Mouse (Mus musculus) midbrain, embryonic 11.5 days (tissue): ENCODE measurements around the gene Eloa. TPM values are rescaled to one million over a fixed set of nuclear protein-coding genes. Genes with fewer than 3 reads are reported as not detected.

ENCODE experiments used
- ATAC-seq: fragments of 200-750 bp; cut with Nextera tagmentation; 2 replicates; pipeline ENCODE4 v1.8.0; 2017; ENCODE audit warnings: moderate TSS enrichment, moderate library complexity; ENCODE audit not compliant: low FRiP score
- DNase-seq: peaks from one replicate; pipeline ENCODE4 v3.0.0; 2015; ENCODE audit warnings: low spot score; ENCODE audit errors: missing footprints
- H3K27ac ChIP-seq: fragments of 300-500 bp; sonication (generic); 2 replicates; pipeline ENCODE4 v1.5.1; 2014; ENCODE audit warnings: low read depth, low read length
- H3K27me3 ChIP-seq: fragments of 300-500 bp; sonication (generic); 2 replicates; pipeline ENCODE4 v1.6.1; 2014; ENCODE audit warnings: mild to moderate bottlenecking, low read length, moderate library complexity, mixed read lengths; ENCODE audit not compliant: control insufficient read depth, insufficient read depth
- H3K36me3 ChIP-seq: fragments of 300-500 bp; sonication (generic); 2 replicates; pipeline ENCODE4 v1.6.1; 2014; ENCODE audit warnings: mild to moderate bottlenecking, low read length, moderate library complexity, mixed read lengths; ENCODE audit not compliant: control insufficient read depth, insufficient read depth
- H3K4me1 ChIP-seq: fragments of 300-500 bp; sonication (generic); 2 replicates; pipeline ENCODE4 v1.6.1; 2014; ENCODE audit warnings: low read length; ENCODE audit not compliant: control insufficient read depth, insufficient read depth
- H3K4me2 ChIP-seq: fragments of 300-500 bp; sonication (generic); 2 replicates; pipeline ENCODE4 v1.6.1; 2014; ENCODE audit warnings: mild to moderate bottlenecking, moderate library complexity
- H3K4me3 ChIP-seq: fragments of 300-500 bp; sonication (generic); 2 replicates; pipeline ENCODE4 v1.5.1; 2014; ENCODE audit warnings: low read depth, low read length
- H3K9ac ChIP-seq: fragments of 300-500 bp; sonication (generic); 2 replicates; pipeline ENCODE4 v1.6.1; 2014; ENCODE audit warnings: low read length
- H3K9me3 ChIP-seq: fragments of 300-500 bp; sonication (generic); 2 replicates; pipeline ENCODE4 v1.6.1; 2016; ENCODE audit warnings: low read length; ENCODE audit not compliant: control insufficient read depth
- WGBS: fragments of 180-500 bp; shearing (Covaris S2); extraction: QIAGEN DNeasy Blood & Tissue Kit; methylation state at CpG from one replicate; pipeline ENCODE4 v1.1.7; 2014; 5-methylcytosine and 5-hydroxymethylcytosine counted together
- polyA plus RNA-seq: library from polyadenylated mRNA; unstranded; fragments of >200 nt; fragmentation: Nextera tagmentation; extraction: Ambion mirVana; gene quantifications from 2 replicates; pipeline ENCODE4 v1.2.1, GENCODE M21; 2014

Gene Eloa
- polyA plus RNA-seq, 1 experiment from 2014 or later, result 42.8 TPM

DNA sequence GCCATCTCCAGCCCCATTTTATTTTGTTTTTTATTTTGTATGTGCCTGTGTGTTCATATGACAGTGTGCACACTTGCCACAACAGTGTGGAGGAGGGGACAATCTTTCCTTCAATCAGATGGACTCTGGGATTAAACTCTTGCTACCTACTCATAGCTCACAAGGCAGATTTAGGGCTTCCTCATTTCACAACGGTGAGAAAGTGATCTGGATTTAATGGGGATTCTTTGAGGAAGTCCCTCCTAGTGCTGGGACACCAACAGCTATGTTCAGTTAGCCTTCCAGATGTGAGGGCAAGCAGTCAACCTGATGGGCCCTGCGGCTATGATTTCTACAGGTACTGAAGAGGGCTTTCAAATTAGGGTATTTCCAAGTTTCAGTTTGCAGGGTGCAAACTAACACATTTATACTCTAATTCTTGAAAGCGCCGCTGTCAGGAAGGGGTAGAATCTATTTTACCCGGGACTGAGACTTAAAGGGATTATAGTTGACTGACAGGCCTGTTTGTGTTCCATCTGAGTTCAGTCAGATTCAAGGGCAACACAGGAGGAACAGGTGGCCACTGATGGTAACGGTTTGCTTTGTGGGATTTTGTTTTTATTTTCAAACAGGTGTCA is 22.3 kb upstream of the Eloa start:
- H3K4me3 ChIP-seq, result no peak overlapping the region
- no peaks in the 10 kb centered on the region for H3K9me3 ChIP-seq
- peaks cover 11% of the 10 kb centered on the region for H3K36me3 ChIP-seq
- H3K27ac ChIP-seq, result peak overlapping the region; percentile 3; the same call in 1 of the 2 replicates
- no peaks in the 10 kb centered on the region; the same call in none of the 2 replicates for H3K4me1 ChIP-seq
- WGBS, result 68% methylated on average over 6 of the region's 6 CpGs
- H3K4me2 ChIP-seq, result no peak overlapping the region
- DNase-seq, result peak; percentile 75
- no peak for ATAC-seq
- no peak overlapping the region for H3K9ac ChIP-seq
- H3K27me3 ChIP-seq, result no peaks in the 10 kb centered on the region

DNA sequence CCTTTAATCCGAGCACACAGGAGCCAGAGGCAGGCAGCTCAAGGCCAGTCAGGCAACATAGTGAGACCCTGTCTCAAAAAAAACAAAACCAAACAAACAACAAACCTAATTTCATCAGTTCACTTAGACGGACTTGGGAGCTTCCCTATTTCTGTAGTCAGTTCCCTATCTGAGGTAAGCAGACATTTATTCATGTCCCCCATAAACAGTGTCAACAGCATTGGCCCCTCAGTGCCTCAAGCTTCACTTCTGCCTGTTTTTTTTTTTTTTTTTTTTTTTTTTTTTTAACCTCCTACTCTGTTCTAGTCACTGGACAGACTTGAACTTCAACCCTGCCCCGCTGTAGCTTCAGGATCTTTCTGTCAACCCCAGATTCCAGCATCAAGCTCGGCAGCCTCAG is 13.5 kb upstream of the Eloa start:
- Histone ChIP-seq H3K27me3 (no peaks in the 10 kb centered on the region), H3K4me3 (no peak overlapping the region), H3K4me2 (no peak overlapping the region), H3K27ac (no peak overlapping the region), H3K4me1 (peaks cover 13% of the 10 kb centered on the region), H3K9me3 (no peaks in the 10 kb centered on the region), H3K9ac (no peak overlapping the region), H3K36me3 (no peaks in the 10 kb centered on the region)
- 61% methylated on average over 4 of the region's 4 CpGs for WGBS
- DNase-seq (peak; percentile 67), ATAC-seq (no peak)

- Histone ChIP-seq H3K27me3 (no peaks in the 10 kb centered on the region), H3K4me3 (no peak overlapping the region), H3K27ac (no peak overlapping the region), H3K4me1 (peaks cover 13% of the 10 kb centered on the region), H3K9ac (no peak overlapping the region), H3K4me2 (no peak overlapping the region), H3K36me3 (no peaks in the 10 kb centered on the region), H3K9me3 (no peaks in the 10 kb centered on the region)
- WGBS, result 76% methylated on average over 1 of the region's 1 CpGs
- ATAC-seq, result no peak
- DNase-seq, result peak; percentile 49
Observed at GRCm38 (mm10) chr4:136033231-136033630, 11.7 kb upstream of the Eloa start.

DNA sequence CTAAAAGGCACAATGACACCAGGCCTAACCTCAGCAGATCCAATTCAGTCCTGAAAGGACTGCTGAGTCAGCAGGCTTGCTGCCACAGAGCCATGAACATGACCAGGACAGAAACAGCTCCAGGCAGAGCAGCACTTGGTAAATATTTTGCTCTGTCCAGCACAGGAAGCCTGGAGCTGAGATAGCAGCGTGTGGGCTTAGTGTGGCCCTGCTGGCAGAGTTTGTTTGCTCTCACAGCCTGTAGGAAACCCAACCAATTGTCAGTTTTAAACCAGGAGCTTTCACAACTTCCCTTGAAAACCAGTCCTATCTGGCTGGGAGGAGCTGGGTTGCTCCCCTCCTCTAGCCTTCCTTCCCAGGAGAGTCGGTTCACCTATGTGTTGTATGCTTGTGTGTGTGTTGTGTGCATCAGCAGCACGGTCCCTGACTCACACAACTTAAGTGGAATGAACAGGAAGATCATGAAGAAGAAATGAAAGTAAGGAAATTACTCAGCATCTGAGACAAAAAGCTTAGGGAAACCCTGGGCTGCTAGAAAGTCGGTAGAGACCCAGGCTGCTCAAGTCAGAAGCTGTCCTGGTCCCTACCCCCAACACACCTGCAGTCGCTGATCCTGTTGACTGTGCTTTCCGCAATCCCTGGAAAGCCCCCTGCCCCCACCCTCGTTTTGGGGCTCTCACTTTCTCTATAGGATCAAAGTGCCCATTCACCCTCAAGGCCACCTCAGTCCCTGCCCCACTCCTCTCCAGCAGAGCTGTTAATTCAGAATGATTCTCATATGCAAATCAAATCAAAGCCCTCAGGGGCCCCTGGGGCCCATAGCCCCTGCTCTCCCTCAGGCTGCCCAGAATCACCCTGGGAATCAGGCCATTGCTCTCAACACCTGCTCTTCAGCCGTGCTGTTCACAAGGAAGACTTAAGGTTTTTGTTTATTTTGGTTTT is 9.7 kb upstream of the Eloa start:
- 5% methylated on average over 8 of the region's 8 CpGs for WGBS
- peak; percentile 68 for ATAC-seq
- peaks cover 13% of the 10 kb centered on the region for H3K4me1 ChIP-seq
- no peak overlapping the region for H3K4me3 ChIP-seq
- no peaks in the 10 kb centered on the region for H3K9me3 ChIP-seq
- no peaks in the 10 kb centered on the region for H3K27me3 ChIP-seq
- H3K36me3 ChIP-seq, result no peaks in the 10 kb centered on the region
- peak overlapping the region; percentile 55; the same call in 1 of the 2 replicates for H3K27ac ChIP-seq
- H3K9ac ChIP-seq, result 0 out of 2 replicates have a peak overlapping the region, but pooled peaks have one; percentile 1
- DNase-seq, result peak; percentile 88
- no peak overlapping the region for H3K4me2 ChIP-seq

DNA sequence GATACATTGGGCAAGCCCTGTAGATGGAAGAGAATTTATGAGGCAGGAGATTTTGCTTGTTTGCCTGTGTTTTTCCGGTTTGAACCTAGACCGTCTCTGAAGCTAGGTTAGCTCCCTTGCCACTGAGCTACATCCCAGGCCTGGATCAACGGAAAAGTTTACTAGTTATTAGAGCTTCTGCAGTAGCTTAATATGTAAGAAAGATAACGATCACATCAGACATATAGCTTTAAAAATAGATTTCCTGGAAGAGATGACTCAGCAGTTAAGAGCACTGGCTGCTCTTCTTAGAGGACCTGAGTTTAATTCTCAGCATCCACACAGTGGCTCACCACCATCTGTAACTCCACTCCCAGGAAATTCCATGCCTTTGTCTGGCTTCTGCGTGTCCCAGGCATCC is 7.1 kb upstream of the Eloa start:
- H3K4me2 ChIP-seq, result no peak overlapping the region
- ATAC-seq (no peak), DNase-seq (no peak)
- no peaks in the 10 kb centered on the region for H3K9me3 ChIP-seq
- H3K4me3 ChIP-seq, result no peak overlapping the region
- no peak overlapping the region for H3K9ac ChIP-seq
- H3K27me3 ChIP-seq, result no peaks in the 10 kb centered on the region
- peaks cover 13% of the 10 kb centered on the region for H3K4me1 ChIP-seq
- H3K36me3 ChIP-seq, result no peaks in the 10 kb centered on the region
- WGBS, result 85% methylated on average over 5 of the region's 5 CpGs
- H3K27ac ChIP-seq, result no peak overlapping the region

GRCm38 (mm10) chr4:136028132-136028564 is 6.6 kb upstream of the Eloa start:
- Histone ChIP-seq H3K4me1 (peaks cover 13% of the 10 kb centered on the region), H3K4me2 (no peak overlapping the region), H3K27me3 (no peaks in the 10 kb centered on the region), H3K4me3 (no peak overlapping the region), H3K27ac (no peak overlapping the region), H3K36me3 (no peaks in the 10 kb centered on the region), H3K9me3 (no peaks in the 10 kb centered on the region), H3K9ac (no peak overlapping the region)
- no peak for DNase-seq
- 90% methylated on average over 19 of the region's 19 CpGs for WGBS
- no peak for ATAC-seq

- DNase-seq (peak; percentile 66), ATAC-seq (no peak)
- no peak overlapping the region for H3K9ac ChIP-seq
- no peak overlapping the region for H3K4me2 ChIP-seq
- no peak overlapping the region for H3K4me3 ChIP-seq
- H3K27me3 ChIP-seq, result no peaks in the 10 kb centered on the region
- WGBS, result 76% methylated on average over 8 of the region's 8 CpGs
- no peaks in the 10 kb centered on the region for H3K9me3 ChIP-seq
- peaks cover 13% of the 10 kb centered on the region for H3K4me1 ChIP-seq
- H3K27ac ChIP-seq, result no peak overlapping the region
- H3K36me3 ChIP-seq, result no peaks in the 10 kb centered on the region
Observed at GRCm38 (mm10) chr4:136027416-136028131, 6.0 kb upstream of the Eloa start.

DNA sequence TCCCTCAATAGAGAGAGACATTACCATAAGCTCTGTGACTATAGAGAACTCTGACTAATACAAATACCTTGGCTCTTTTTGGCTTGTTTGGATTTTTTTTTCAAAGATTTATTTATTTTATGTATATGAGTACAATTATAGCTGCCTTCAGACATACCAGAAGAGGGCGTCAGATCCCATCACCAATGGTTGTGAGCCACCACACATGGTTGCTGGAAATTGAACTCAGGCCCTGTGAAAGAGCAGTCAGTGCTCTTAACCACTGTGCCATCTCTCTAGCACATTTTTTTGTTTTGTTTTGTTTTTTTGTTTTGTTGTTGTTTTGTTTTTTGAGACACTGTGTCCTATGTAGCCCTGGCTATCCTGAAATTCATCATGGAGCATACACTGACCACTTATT is 3.8 kb upstream of the Eloa start:
- Histone ChIP-seq H3K4me2 (no peak overlapping the region), H3K4me3 (no peak overlapping the region), H3K27ac (no peak overlapping the region), H3K4me1 (peaks cover 6% of the 10 kb centered on the region), H3K36me3 (no peaks in the 10 kb centered on the region), H3K9ac (no peak overlapping the region), H3K9me3 (no peaks in the 10 kb centered on the region), H3K27me3 (no peaks in the 10 kb centered on the region)
- DNase-seq, result peak; percentile 54
- ATAC-seq, result no peak
- 77% methylated on average over 1 of the region's 1 CpGs for WGBS
